Mouse (Mus musculus) right cerebral cortex, adult 18-20 months (tissue): ENCODE results near the gene Ddx1.
"Not testable (repeated sequence)": the region's sequence is repeated elsewhere in the genome, so short reads cannot be mapped to it uniquely, and the experiment has no call there.

ENCODE experiments used
- DNase-seq: peaks from one replicate; pipeline ENCODE4 v3.0.0; 2022; ENCODE audit warnings: mixed read lengths

Ddx1 gene

DNA sequence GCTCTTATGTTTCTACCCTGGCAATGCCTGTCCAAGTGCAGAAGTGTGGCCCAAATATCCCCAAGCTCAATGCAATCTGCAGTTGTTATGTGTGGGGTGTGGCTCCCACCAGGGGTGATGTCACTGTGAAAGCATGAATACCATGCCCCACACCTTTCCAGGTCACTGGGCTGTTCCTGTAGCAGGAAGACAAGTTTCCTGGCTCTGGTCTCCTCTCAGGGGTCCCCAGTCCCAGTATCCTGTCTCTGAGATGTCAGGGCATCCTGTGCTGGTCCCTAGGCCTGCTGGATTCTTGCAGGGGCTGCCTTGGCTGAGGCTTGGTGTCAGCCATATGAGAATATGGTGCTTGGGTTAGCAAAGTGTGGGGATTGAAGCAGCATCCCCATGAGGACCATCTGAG, 46.7 kb downstream of the Ddx1 start:
- no peak for DNase-seq

DNA sequence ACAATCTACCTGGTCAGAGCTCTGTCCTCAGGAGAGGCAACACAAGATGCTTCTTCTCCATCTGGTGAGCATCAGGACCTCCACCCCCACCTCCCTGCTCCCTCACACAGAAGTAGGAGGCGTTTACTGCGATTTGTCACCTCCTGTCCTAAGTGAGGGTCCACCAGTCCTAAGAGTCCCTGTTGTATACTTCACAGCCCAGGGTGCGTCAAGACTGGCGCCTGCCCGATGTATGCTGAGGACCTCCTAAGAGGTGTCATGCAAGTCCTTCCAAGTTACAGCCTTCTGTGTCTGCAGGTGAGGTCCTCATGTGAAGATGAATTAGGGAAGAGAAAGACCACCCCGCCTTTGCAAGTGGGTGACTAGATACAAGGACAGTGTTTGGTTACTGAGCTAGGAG, 48.4 kb downstream of the Ddx1 start:
- DNase-seq, result no peak

DNA sequence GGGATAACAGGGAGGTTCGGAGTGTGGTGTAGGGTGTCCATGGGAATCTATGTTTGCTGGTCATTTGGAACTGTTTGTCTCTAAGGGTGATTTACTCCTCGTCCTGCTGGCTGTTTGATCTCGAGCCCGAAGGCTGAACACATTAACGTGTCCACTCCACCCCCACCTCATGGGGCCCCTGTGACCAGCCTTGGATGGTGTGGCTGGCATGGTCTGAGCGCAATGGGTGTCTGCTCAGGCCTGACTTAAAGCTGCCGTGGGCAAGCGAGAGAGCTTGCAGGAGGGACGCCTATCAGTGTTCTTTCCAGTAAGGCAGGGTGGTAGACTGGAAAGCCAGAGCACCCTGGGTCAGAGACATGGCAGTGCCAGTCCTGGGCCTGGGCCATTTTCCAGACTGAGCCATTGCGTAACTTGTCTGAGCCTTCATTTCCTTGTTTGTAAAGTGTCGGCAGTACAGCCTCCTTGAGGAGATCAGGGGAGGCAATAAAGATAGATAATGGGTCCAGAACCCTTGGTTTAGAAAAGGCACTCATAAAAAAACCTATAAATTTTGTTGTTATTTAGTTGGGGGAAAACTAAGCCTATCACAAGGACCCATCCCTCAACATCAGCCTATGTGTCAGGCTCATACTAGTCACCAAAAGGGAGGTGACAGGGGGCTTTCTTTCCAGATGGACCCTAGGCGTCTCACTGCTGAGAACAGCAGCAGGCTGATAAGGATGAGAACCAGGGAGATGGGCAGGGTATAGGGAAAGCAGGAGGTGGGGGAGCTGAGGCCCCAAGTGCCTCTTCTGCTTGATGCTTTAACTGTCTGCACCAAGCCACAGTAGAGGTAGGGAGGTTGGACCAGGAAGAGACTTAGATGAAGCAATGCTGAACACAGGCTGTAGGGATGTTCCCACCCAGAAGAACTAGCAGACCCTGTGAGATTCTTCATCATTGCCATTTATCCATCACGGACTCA, 49.4 kb downstream of the Ddx1 start:
- DNase-seq, result no peak

DNA sequence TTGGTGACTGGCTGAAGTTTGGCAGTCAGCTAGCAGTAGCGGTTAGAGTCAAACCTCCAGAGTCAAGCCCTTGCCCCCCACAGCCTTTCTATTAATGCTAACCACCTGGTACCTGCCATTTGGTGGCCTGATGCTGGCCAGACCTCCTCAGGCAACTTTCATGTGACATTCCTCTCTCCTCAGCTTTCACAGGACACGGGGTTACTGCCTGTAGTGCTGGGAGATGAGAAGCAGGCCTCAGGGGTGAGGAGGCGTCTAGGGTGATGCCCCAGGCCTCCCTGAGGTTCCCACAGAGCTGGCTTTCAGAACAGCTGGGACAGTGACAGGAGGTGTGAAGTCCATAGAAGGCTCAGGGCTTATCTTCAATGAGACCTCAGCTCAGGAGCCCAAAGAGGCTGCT, 50.9 kb downstream of the Ddx1 start:
- no peak for DNase-seq

DNA sequence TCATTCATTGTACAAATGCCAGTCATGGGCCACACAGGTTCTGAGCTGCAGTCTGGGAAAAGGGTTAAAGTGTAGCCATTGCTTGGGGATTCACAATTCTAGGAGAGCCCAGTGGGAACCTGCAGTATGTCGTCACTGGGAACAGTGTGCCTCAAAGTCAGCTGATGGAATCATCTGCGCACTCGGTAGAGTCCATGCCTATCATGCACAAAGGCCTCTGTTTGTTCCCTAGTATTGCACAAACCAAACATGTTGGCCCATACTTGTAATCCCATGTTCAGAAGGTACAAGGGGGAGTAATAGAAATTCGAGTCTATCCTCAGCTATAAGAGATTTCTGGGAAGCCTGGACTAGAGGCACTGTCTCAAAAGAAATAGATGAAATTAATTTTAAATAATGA, 52.9 kb downstream of the Ddx1 start:
- DNase-seq, result no peak

DNA sequence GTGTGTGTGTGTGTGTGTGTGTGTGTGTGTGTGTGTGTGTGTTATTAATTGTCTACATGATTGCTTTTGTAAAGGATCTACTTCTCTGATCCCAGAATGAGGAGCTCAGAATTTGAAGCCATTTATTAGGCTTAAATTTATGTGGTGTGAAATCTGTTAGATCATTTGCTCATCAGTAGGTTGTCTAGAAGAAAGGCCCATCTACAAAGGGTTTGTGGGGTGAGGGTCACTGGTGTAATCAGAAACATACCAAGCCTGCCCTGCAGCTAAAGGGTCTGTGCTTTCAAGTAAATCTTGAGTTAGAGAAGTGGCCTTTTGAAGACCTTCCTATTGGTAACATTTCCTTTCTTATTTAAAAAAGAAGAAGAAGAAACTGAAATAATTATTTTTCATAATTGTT, 53.5 kb downstream of the Ddx1 start:
- no peak for DNase-seq

GRCm38 (mm10) chr12:13188059-13188700, 60.8 kb downstream of the Ddx1 start:
- no peak for DNase-seq

DNA sequence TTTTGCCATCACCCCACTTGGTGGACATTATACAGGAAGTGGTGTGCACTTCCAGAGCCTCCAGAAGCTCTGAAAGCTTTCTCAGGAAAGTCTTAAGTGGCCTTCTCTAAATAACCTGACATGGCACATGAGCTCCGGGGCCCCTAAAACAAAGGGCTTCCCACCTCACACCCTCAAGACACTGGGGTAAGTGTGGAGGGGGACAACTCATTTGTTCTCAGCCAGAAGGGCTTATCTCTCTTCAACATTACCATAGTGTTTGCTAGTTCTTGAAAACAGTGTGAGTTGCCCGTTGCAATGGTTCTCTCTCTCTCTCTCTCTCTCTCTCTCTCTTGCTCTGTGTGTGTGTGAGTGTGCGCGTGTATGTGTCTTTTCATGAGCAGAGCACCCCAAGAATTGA, 62.8 kb downstream of the Ddx1 start:
- no peak for DNase-seq

DNA sequence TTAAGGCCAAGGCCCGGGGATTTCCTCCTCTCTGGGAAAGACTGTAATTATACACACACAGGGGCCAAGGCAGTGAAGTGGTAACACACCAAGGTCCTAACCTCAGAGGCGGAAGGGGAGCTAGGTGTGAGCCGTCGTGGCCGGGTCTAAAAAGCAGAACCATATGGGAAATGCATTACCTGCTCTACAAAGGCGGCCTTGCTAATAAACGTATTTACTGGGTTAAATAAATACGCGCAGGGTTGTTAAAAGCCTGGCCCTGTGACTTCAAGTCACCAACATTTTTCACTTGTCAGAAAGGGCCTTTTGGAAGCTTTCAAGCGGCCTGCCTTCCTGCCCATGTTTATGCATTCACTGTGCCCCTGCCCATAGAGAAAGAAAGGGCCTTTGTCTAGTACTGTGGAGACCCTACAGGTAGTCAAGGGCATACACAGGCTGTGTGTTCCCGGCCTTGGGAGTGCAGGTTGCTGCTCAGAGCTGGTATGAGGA, 64.1 kb downstream of the Ddx1 start:
- DNase-seq, result no peak

DNA sequence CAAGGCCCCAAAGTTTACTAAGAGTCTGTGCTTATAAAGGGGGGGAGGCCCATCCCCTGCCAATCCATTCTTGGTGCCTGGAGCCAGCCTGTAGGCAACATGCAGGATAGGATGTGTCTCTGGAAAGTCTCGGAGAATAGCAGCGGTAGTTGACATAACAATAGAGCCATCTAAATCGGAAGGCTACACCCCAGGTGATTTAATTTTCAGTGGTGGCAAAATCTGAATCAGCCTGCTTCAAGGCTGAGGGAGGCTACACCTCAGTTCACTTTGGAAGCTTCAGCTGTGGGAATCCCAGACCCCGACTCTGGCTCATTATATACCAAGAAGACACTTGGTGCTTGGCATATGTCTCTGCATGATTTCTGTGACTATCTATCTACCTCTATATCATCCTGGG, 64.9 kb downstream of the Ddx1 start:
- not testable (repeated sequence) for DNase-seq

DNA sequence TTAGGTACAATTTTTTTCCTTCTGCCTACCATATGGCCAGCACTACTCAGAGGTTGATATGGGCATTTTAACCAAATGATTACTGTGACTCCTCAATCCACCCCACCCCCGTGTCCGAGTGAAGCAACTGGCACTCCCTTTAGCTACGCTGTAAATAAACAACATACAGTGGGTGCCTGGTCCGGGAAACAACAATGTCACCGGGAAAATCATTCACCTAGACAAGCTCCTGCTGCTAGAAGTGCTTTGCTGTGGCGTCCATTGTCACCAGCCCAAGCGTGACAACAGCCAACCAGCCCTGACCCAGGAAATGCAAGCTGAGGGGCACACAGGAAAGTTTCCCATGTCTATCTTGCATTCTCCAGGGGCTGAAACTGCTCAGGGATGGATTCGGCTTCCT, 66.8 kb downstream of the Ddx1 start:
- no peak for DNase-seq

DNA sequence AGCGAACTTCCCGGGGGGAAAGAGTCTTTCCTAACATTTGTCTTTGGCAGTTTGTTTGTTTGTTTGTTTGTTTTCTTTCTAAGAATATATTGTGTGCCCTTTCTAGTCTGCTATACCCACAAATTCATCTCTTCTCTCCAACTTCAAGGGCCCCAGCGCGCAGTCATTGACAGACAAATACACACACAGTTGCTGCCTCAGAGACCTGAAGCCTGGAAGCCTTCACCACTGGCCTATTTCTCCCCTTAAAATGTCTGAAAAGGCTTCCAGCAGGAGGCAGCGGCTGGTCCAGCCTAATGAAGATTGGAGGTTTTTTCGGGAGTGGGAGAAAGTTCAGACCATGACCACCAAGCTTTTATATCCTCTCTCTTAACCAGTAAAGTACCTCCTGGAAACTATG, 67.3 kb downstream of the Ddx1 start:
- DNase-seq, result no peak

DNA sequence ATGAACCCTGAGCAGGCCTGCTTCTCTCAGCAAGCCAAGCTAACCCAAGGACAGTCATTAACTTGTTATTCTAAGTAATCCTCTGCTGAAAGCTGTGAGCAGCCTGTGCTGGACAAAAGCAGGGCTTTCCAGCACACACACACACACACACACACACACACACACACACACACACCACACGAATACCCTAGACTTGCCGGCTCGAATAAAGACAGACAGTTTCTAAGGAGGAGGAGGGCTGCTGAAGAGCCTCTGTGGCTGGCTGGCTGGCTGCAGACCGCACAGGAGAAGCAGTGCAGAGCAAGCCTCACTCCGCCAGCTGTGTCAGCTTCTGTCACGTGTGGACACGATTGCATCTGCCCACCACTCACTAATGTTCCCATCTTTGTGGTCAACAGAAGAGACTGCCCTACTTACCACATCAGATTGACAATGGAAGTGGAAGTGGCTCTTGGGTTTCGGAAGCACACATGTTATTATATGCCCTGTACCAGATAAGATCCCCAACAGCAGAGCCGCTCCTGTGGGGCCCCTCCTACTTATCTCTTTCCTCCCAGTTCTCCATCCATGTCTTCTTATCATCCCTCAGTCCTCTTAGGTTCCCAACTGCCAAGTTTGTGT, 68.2 kb downstream of the Ddx1 start:
- no peak for DNase-seq

- no peak for DNase-seq
Observed at GRCm38 (mm10) chr12:13180332-13180714, 68.7 kb downstream of the Ddx1 start.

- no peak for DNase-seq
Observed at GRCm38 (mm10) chr12:13177606-13178005, 71.4 kb downstream of the Ddx1 start.

GRCm38 (mm10) chr12:13176927-13177326, 72.1 kb downstream of the Ddx1 start:
- no peak for DNase-seq

- no peak for DNase-seq
Observed at GRCm38 (mm10) chr12:13176136-13176535, 72.9 kb downstream of the Ddx1 start.

- no peak for DNase-seq
Observed at GRCm38 (mm10) chr12:13174022-13174421, 75.0 kb downstream of the Ddx1 start.

- DNase-seq, result no peak
Observed at GRCm38 (mm10) chr12:13168073-13168472, 80.9 kb downstream of the Ddx1 start.

- DNase-seq, result peak; percentile 81
Observed at GRCm38 (mm10) chr12:13167116-13167515, 81.9 kb downstream of the Ddx1 start.
